Mouse (Mus musculus) lung, postnatal 0 days (tissue): ENCODE results near the gene Bspry. TPM values are rescaled to one million over a fixed set of nuclear protein-coding genes. Genes with fewer than 3 reads are reported as not detected.

Experiments
- ATAC-seq: fragments of 200-750 bp; cut with Nextera tagmentation; 2 replicates; pipeline ENCODE4 v1.8.0; 2017; ENCODE audit warnings: moderate library complexity
- DNase-seq: peaks from one replicate; pipeline ENCODE4 v3.0.0-alpha.2; 2016; ENCODE audit warnings: low spot score
- H3K27ac ChIP-seq: fragments of 300-500 bp; sonication (generic); 2 replicates; pipeline ENCODE4 v1.5.1; 2014; ENCODE audit warnings: antibody characterized with exemption, mild to moderate bottlenecking, low read length, mixed read lengths
- H3K27me3 ChIP-seq: fragments of 300-500 bp; sonication (generic); replicated peaks from 2 replicates; pipeline ENCODE4 v1.6.1; 2014; ENCODE audit warnings: low read length, mixed read lengths; ENCODE audit not compliant: insufficient read depth
- H3K36me3 ChIP-seq: fragments of 300-500 bp; sonication (generic); 2 replicates; pipeline ENCODE4 v1.6.1; 2014; ENCODE audit warnings: low read length, mixed read lengths; ENCODE audit not compliant: insufficient read depth
- H3K4me1 ChIP-seq: fragments of 300-500 bp; sonication (generic); 2 replicates; pipeline ENCODE4 v1.6.1; 2014; ENCODE audit warnings: antibody characterized with exemption, low read depth, low read length, mixed read lengths; ENCODE audit not compliant: insufficient read depth
- H3K4me2 ChIP-seq: fragments of 300-500 bp; sonication (generic); replicated peaks from 2 replicates; pipeline ENCODE4 v1.6.1; 2014; ENCODE audit warnings: low read depth, mild to moderate bottlenecking, low read length, moderate library complexity, mixed read lengths
- H3K4me3 ChIP-seq: fragments of 300-500 bp; sonication (generic); 2 replicates; pipeline ENCODE4 v1.5.1; 2014; ENCODE audit warnings: low read depth, low read length
- H3K9ac ChIP-seq: fragments of 300-500 bp; sonication (generic); replicated peaks from 2 replicates; pipeline ENCODE4 v1.6.1; 2014; ENCODE audit warnings: low read depth, mild to moderate bottlenecking
- H3K9me3 ChIP-seq: fragments of 300-500 bp; sonication (generic); 2 replicates; pipeline ENCODE4 v1.6.1; 2016; ENCODE audit warnings: low read length, mixed read lengths
- CTCF ChIP-seq: IDR thresholded peaks from 2 replicates; pipeline ENCODE4 v1.5.1; 2016; ENCODE audit warnings: antibody characterized with exemption, mild to moderate bottlenecking
- EP300 ChIP-seq: IDR thresholded peaks from 2 replicates; pipeline ENCODE4 v1.6.1; 2016; ENCODE audit warnings: antibody characterized with exemption, mild to moderate bottlenecking, control low read depth
- WGBS: fragments of 180-500 bp; shearing (Covaris S2); extraction: QIAGEN DNeasy Blood & Tissue Kit; methylation state at CpG from one replicate; pipeline ENCODE4 v1.1.7; 2014; 5-methylcytosine and 5-hydroxymethylcytosine counted together
- polyA plus RNA-seq: library from polyadenylated mRNA; unstranded; fragments of >200 nt; fragmentation: Nextera tagmentation; extraction: Ambion mirVana; gene quantifications from 2 replicates; pipeline ENCODE4 v1.2.1, GENCODE M21; 2015

Bspry gene
- 26.8 and 33.0 TPM in 2 replicates for polyA plus RNA-seq

DNA sequence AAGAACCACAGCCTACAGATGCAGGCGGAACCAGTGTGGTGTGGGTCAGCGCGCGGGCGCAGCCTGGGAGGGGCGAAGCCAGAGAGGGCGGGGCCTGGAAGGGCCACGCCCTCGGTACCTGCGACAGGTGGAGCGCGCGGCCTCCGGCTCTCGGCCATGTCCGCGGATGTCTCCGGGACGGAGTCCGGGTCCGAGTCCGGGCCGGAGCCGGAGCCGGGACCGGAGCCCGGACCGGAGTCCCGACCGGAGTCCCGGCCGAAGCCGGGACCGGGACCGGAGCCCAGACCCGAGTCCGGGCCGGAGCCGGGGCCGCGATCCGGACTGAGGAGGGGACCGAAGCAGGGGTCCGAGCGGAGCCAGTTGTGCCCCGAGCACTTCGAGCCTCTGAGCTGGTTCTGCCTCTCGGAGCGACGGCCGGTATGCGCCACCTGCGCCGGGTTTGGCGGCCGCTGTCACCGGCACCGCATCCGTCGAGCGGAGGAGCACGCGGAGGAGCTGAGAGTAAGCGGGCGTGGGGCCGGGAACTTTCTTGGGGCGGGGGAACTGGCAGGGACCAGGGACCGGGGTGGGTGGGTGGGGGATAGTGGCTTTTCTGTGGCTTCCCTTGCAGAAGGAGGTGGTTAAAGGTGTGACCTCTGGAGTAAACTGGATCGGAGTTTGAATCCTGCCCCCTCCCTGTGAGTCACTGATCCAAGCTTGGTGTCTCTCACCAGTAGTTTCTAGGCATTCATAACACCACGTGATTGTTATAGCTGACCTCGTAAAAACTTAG is at the start of gene Bspry:
Bspry (plus strand) TSS at position 117 of the 772 bp plus-strand sequence.
- 2% methylated on average over 65 of the region's 71 CpGs for WGBS
- peaks cover 1% of the 10 kb centered on the region; the same call in 1 of the 2 replicates for H3K4me1 ChIP-seq
- H3K27ac ChIP-seq: peak within 1 kb of the TSS; percentile 80
- H3K27me3 ChIP-seq: no peaks in the 10 kb centered on the region
- no peaks in the 10 kb centered on the region for H3K9me3 ChIP-seq
- H3K36me3 ChIP-seq: no peaks in the 10 kb centered on the region
- H3K4me2 ChIP-seq: peak within 1 kb of the TSS; percentile 76
- H3K9ac ChIP-seq: peak within 1 kb of the TSS; percentile 48
- peak; percentile 87 for ATAC-seq
- peak; percentile 80 for DNase-seq
- peak within 1 kb of the TSS; percentile 51 for H3K4me3 ChIP-seq
- TF ChIP-seq CTCF (no peak), EP300 (no peak)

DNA sequence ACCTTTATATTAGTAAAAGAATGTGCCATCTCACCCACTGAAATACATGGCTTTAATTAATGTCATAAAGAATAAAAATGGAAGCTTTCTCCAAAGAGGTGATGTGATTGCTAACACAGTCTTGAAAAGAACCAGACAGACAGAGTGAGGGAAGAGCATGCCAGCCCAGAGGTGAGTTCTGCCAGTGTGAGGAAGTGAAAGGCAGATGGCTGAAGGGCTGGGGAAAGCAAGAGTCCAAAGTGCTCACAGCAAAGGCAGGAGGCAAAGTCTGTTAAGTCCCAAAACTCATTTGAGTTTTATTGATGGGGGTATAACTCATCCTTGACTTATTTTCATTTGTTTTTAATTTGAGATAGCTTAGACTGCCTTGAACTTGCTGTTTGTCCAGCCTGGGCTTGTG is 49.2 kb upstream of the Bspry start:
- TF ChIP-seq EP300: no peak
- TF ChIP-seq CTCF: no peak
- H3K27ac ChIP-seq: no peak overlapping the region
- H3K36me3 ChIP-seq: no peaks in the 10 kb centered on the region
- no peaks in the 10 kb centered on the region for H3K9me3 ChIP-seq
- no peak overlapping the region for H3K4me3 ChIP-seq
- DNase-seq: no peak
- no peak overlapping the region for H3K9ac ChIP-seq
- H3K4me2 ChIP-seq: no peak overlapping the region
- no peaks in the 10 kb centered on the region for H3K27me3 ChIP-seq
- ATAC-seq: no peak
- no peaks in the 10 kb centered on the region for H3K4me1 ChIP-seq

GRCm38 (mm10) chr4:62431522-62431921 is 48.3 kb upstream of the Bspry start:
- TF ChIP-seq EP300 (no peak), CTCF (no peak)
- H3K4me1 ChIP-seq: no peaks in the 10 kb centered on the region
- DNase-seq (no peak), ATAC-seq (no peak)
- no peak overlapping the region for H3K4me3 ChIP-seq
- H3K9ac ChIP-seq: no peak overlapping the region
- no peaks in the 10 kb centered on the region for H3K36me3 ChIP-seq
- H3K27me3 ChIP-seq: no peaks in the 10 kb centered on the region
- H3K4me2 ChIP-seq: no peak overlapping the region
- H3K27ac ChIP-seq: no peak overlapping the region
- 86% methylated on average over 4 of the region's 4 CpGs for WGBS
- no peaks in the 10 kb centered on the region for H3K9me3 ChIP-seq

DNA sequence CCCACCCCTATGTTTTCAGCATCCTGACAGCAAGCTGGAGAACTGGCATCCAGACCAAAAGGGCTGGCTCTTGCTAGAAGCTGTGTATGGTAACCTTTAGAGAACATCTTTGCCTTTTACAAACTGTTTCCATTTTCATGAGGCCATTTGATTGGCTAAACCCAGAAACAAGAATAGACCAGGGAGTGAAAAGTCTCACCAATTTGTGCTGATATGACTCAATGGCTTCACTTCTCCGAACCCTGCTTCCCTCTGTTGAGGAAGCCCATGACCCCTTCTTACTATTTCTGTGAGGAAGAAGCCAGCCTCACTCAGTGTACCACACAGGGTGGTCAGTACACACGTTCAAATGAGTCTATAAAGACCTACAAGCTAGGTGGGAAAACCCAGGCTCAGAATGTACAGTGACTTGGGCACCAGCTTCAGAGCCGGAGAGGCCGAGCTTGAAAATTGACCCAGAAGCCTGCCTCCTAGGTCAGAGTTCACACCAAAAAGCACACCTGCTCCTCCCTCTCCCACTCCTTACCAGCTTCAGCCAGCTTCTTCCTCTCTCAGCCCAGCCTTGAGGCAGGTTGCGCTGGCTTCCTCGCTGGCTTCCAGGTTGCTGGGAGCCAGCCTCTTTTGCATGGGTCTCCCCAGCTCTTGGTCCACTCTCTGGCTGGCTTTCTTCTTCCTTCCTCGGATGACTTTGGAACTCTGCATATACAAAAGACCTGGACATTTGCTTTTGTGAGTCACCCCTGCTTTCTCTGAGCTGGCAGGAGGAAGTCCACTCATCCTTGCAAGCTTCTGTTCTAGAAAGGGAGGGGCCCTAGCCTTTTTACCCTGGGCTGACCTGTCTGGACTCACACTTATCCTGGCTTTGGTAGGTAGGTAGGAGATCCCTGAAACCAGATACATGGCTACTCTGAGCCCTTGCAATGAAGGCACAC is 45.6 kb upstream of the Bspry start:
- no peak for TF ChIP-seq CTCF
- no peak for TF ChIP-seq EP300
- H3K4me3 ChIP-seq: no peak overlapping the region
- H3K27me3 ChIP-seq: no peaks in the 10 kb centered on the region
- no peaks in the 10 kb centered on the region for H3K4me1 ChIP-seq
- H3K27ac ChIP-seq: no peak overlapping the region
- H3K4me2 ChIP-seq: no peak overlapping the region
- WGBS: 64% methylated on average over 7 of the region's 7 CpGs
- H3K36me3 ChIP-seq: no peaks in the 10 kb centered on the region
- no peak overlapping the region for H3K9ac ChIP-seq
- DNase-seq: no peak
- ATAC-seq: no peak
- H3K9me3 ChIP-seq: no peaks in the 10 kb centered on the region

DNA sequence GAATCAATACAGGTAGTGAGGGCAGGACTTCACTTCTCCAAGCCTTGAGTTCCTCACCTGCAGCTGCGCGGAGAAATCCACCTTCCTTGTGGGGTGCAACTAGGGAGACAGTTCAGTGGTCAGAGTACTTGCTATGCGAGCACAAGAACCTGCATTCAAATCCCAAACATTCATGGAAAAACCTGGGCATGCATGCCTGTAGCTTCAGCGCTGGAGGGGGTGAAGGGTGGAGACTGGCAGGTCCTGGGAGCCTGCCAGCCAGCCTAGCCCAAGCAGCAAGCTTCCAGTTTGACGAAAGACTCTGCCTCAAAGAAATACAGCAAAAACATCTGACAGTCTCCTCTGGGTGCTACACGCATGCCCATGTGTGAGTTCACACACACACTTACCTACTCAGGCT is 44.8 kb upstream of the Bspry start, which contains the start of gene Rnf183:
Rnf183 (minus strand) TSS at position 172 of the 400 bp plus-strand sequence.
- Histone ChIP-seq H3K9me3 (no peaks in the 10 kb centered on the region), H3K9ac (no peak within 1 kb of the TSS), H3K27ac (no peak within 1 kb of the TSS), H3K36me3 (no peaks in the 10 kb centered on the region), H3K27me3 (no peaks in the 10 kb centered on the region), H3K4me2 (no peak within 1 kb of the TSS), H3K4me3 (no peak within 1 kb of the TSS), H3K4me1 (no peaks in the 10 kb centered on the region)
- TF ChIP-seq EP300 (no peak), CTCF (no peak)
- DNase-seq (no peak), ATAC-seq (no peak)
- 79% methylated on average over 6 of the region's 6 CpGs for whole genome bisulfite sequencing

DNA sequence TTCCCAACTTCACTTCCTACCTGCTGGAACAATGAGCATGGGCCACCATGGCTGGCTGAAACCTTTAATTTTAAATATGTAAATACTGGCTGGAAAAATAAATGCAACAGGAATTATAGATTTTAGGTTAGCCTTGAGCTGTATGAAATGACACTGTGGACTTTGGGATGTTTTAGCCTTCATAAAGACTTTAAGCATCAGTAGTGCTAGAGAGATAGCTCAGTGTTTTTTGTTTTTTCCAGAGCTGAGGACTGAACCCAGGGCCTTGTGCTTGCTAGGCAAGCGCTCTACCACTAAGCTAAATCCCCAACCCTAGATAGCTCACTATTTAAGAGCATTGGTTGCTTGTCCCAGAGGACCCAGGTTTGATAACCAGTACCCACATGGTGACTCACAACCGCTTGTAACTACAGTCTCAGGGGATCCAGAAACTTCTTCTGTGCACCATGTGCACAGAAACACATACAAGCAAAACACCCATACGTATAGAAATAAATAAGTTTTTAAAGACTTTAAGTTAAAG is 42.5 kb upstream of the Bspry start:
- H3K9ac ChIP-seq: no peak overlapping the region
- DNase-seq (no peak), ATAC-seq (no peak)
- no peaks in the 10 kb centered on the region for H3K9me3 ChIP-seq
- no peak overlapping the region for H3K4me2 ChIP-seq
- no peak overlapping the region for H3K27ac ChIP-seq
- no peaks in the 10 kb centered on the region for H3K4me1 ChIP-seq
- no peaks in the 10 kb centered on the region for H3K27me3 ChIP-seq
- H3K4me3 ChIP-seq: no peak overlapping the region
- TF ChIP-seq EP300 (no peak), CTCF (no peak)
- no peaks in the 10 kb centered on the region for H3K36me3 ChIP-seq
- WGBS: 89% methylated on average over 3 of the region's 3 CpGs
